Mouse (Mus musculus) midbrain, embryonic 15.5 days (tissue): ENCODE data around the gene 9130008F23Rik. TPM values are rescaled to one million over a fixed set of nuclear protein-coding genes. Genes with fewer than 3 reads are reported as not detected.

Source experiments
- ATAC-seq: fragments of 200-750 bp; cut with Nextera tagmentation; replicated peaks from 2 replicates; pipeline ENCODE4 v1.8.0; 2017; ENCODE audit warnings: moderate TSS enrichment
- H3K27ac ChIP-seq: fragments of 300-500 bp; sonication (generic); 2 replicates; pipeline ENCODE4 v1.5.1; 2015; ENCODE audit warnings: mild to moderate bottlenecking, inconsistent platforms
- H3K27me3 ChIP-seq: fragments of 300-500 bp; sonication (generic); replicated peaks from 2 replicates; pipeline ENCODE4 v1.6.1; 2015; ENCODE audit warnings: inconsistent platforms
- H3K36me3 ChIP-seq: fragments of 300-500 bp; sonication (generic); replicated peaks from 2 replicates; pipeline ENCODE4 v1.6.1; 2015; ENCODE audit warnings: inconsistent platforms
- H3K4me1 ChIP-seq: fragments of 300-500 bp; sonication (generic); 2 replicates; pipeline ENCODE4 v1.6.1; 2015; ENCODE audit warnings: inconsistent platforms
- H3K4me2 ChIP-seq: fragments of 300-500 bp; sonication (generic); 2 replicates; pipeline ENCODE4 v1.6.1; 2015; ENCODE audit warnings: inconsistent platforms, mild to moderate bottlenecking, moderate library complexity
- H3K4me3 ChIP-seq: fragments of 300-500 bp; sonication (generic); 2 replicates; pipeline ENCODE4 v1.5.1; 2015; ENCODE audit warnings: mild to moderate bottlenecking, inconsistent platforms
- H3K9ac ChIP-seq: fragments of 300-500 bp; sonication (generic); 2 replicates; pipeline ENCODE4 v1.6.1; 2015; ENCODE audit warnings: mild to moderate bottlenecking, inconsistent platforms
- H3K9me3 ChIP-seq: fragments of 300-500 bp; sonication (generic); 2 replicates; pipeline ENCODE4 v1.6.1; 2016; ENCODE audit warnings: inconsistent platforms
- WGBS: fragments of 180-500 bp; shearing (Covaris S2); methylation state at CpG from one replicate; pipeline ENCODE4 v1.1.7; 2015; ENCODE audit warnings: mixed read lengths; 5-methylcytosine and 5-hydroxymethylcytosine counted together
- polyA plus RNA-seq: library from polyadenylated mRNA; unstranded; fragments of >200 nt; fragmentation: Nextera tagmentation; extraction: Ambion mirVana; gene quantifications from 2 replicates; pipeline ENCODE4 v1.2.1, GENCODE M21; 2015

The 9130008F23Rik gene
- 0.61 and 0.65 TPM in 2 replicates for polyA plus RNA-seq

DNA sequence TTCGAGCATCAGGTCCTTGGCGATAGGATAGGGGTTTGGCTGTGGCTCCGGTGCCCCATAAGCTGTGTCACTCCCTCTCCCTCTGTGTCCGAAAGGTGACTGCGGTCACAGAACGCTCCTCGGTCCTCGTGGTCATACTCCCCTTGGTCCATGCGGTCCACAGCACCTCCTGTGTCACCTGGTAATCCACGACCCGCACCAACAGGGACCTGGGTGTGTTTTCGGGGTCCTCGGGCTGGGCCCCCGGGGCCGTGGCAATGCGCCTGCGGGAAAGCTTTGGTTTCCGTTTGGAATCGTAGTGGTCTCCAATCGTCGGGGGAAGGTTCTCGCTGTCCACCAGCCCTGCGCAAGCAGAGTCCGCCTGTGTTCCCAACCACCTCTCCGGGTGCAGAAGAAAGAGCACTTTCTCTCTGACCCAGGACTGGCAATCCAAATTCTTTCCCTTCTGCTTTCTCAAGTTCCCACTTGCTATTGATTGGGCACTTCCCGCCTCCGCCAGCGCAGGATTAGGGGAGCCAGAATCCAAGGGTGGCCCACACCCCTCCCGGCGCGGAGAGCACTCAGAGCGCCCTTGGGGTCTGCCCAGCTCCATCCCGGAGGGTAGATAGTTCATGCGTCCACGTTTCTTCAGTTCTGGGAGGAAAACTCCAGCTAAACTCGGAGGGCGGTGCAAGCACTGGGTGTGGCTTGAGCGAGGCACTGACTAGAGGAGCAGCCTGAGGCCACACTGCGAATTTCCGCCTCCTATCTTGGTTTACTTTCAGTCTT lies at the start of gene 9130008F23Rik:
TSS of gene 9130008F23Rik (minus strand) at position 636 of the 768 bp plus-strand sequence.
- WGBS, result under 1% methylated on average over 40 of the region's 40 CpGs
- peak; percentile 85 for ATAC-seq
- no peak within 1 kb of the TSS for H3K27ac ChIP-seq

DNA sequence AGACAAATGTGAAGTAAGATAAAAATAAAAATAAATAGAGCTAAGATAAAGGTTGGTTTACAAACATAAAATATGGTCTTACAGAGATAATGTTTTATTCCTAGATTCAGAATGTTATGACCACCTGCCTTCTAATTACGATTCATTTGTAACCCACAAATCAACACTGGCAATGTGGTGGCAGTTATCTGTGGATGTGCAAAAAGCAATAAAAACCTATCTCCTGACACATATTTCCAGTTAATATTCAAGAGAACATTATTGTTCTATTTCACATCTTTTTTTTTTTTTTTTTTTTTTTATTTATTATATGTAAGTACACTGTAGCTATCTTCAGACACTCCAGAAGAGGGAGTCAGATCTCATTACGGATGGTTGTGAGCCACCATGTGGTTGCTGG lies 35.1 kb upstream of the 9130008F23Rik start:
- Histone ChIP-seq H3K4me2 (no peak overlapping the region), H3K9ac (no peak overlapping the region), H3K36me3 (no peaks in the 10 kb centered on the region), H3K4me3 (no peak overlapping the region), H3K4me1 (no peaks in the 10 kb centered on the region), H3K27ac (no peak overlapping the region), H3K9me3 (no peaks in the 10 kb centered on the region), H3K27me3 (no peaks in the 10 kb centered on the region)
- 93% methylated on average over 2 of the region's 2 CpGs for WGBS
- no peak for ATAC-seq

More for the DNA sequence above, at the start of gene 9130008F23Rik:
- Histone ChIP-seq H3K9ac (peak within 1 kb of the TSS; percentile 42), H3K9me3 (no peaks in the 10 kb centered on the region), H3K27me3 (no peaks in the 10 kb centered on the region; the same call in 1 of the 2 replicates), H3K4me1 (peaks cover 10% of the 10 kb centered on the region), H3K4me2 (peak within 1 kb of the TSS; percentile 97), H3K4me3 (peak within 1 kb of the TSS; percentile 49), H3K36me3 (no peaks in the 10 kb centered on the region)

DNA sequence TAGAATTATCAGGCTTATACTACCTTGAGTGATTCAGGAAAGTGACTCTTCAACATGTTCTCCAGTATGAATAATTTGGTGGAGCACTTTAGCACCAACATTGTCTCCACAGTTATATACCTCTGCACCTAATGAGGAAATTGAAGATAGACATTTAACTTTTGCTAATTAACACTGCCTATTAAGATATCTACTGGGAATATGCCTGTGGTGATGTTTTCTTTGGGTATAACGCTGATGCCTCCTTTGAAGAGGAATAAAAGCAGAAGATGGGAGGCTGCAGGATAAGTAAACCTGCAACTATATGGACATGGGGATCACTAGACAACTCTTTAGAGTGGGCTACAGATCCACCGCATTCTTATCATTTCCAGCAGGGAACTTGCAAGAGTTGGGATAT lies 33.9 kb upstream of the 9130008F23Rik start, which contains the start of gene Glyatl3:
TSS of gene Glyatl3 (minus strand) at position 101 of the 400 bp plus-strand sequence.
- no peaks in the 10 kb centered on the region for H3K9me3 ChIP-seq
- no peak within 1 kb of the TSS for H3K9ac ChIP-seq
- H3K4me1 ChIP-seq, result no peaks in the 10 kb centered on the region
- H3K27me3 ChIP-seq, result no peaks in the 10 kb centered on the region
- 92% methylated on average over 2 of the region's 2 CpGs for WGBS
- no peaks in the 10 kb centered on the region for H3K36me3 ChIP-seq
- no peak within 1 kb of the TSS for H3K4me2 ChIP-seq
- no peak for ATAC-seq
- no peak within 1 kb of the TSS for H3K27ac ChIP-seq
- no peak within 1 kb of the TSS for H3K4me3 ChIP-seq

DNA sequence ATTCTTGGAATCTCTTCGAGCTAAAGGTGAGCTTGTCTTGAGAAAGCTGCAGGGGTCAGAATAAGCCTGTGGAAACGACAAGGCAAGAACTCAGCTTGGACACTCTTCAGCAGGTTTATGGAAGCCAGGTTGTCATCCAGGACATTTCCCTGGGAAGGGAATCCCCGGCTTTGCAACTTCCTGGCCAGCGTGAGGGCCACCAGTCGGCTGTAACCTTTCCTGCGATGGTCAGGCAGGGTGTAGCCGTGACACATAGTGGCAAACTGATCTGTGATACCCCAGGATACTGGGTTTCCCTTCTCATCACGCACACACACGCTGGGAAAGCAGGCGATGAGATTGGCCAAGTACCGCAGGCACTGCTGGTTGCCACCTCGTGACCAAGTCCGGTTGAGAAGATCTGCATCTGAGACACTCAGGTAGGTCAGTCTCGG lies 24.4 kb upstream of the 9130008F23Rik start:
- no peak; the same call in 1 of the 2 replicates for ATAC-seq
- WGBS, result 16% methylated on average over 14 of the region's 14 CpGs
- H3K4me2 ChIP-seq, result peak overlapping the region; percentile 35
- no peak overlapping the region for H3K27ac ChIP-seq
- H3K4me3 ChIP-seq, result peak overlapping the region; percentile 13
- H3K27me3 ChIP-seq, result no peaks in the 10 kb centered on the region
- H3K4me1 ChIP-seq, result no peaks in the 10 kb centered on the region
- no peaks in the 10 kb centered on the region for H3K9me3 ChIP-seq
- no peak overlapping the region for H3K9ac ChIP-seq
- no peaks in the 10 kb centered on the region for H3K36me3 ChIP-seq

DNA sequence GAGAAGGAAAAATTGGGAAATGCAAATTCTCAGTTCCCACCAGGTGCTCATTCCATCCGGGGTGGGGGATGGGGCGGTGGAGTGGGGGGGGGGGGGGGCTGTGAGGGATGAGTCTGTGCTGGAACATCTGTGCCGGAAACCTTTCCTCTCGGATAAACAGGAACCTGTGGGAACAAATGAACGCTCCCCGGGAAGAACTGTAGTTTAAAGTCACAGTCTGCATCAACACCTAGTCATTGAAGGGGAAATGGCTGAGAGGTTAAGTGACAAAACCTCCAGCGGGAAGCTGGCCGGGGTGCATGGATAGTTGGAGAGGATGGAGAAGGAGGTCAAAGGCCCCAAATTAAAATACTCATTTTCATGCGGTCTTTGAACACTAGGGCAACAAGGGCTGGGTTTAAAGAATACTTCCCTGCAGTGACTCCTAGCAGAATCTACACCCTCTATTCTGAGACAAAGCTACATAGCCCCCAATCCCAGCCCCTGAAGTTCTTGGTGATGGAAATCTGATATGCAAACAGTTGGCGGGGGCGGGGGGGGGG lies 23.8 kb upstream of the 9130008F23Rik start:
- no peaks in the 10 kb centered on the region for H3K27me3 ChIP-seq
- no peaks in the 10 kb centered on the region for H3K9me3 ChIP-seq
- no peak overlapping the region for H3K4me3 ChIP-seq
- H3K4me2 ChIP-seq, result peak overlapping the region; percentile 35
- no peak overlapping the region for H3K27ac ChIP-seq
- ATAC-seq, result no peak
- H3K36me3 ChIP-seq, result no peaks in the 10 kb centered on the region
- no peaks in the 10 kb centered on the region for H3K4me1 ChIP-seq
- no peak overlapping the region for H3K9ac ChIP-seq
- 10% methylated on average over 11 of the region's 11 CpGs for WGBS

DNA sequence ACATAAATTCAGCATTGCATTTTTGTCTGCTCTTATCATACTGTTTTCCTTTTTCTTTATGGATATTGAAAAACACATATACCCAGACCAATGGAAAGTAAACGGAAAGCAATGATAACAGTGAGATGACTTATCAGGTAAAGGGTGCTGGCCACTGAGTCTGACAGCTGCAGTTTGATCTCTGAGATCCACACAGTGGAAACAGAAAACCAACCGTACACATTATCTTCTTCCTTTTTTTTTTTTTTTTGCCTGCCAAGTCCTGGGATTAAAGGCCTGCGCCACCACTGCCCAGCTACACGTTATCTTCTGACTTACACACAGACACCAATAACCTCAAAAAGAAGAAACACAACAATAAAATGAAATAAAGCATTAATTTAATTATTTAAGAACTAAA lies 23.0 kb upstream of the 9130008F23Rik start:
- Histone ChIP-seq H3K9ac (no peak overlapping the region), H3K27ac (no peak overlapping the region), H3K4me2 (no peak overlapping the region), H3K4me3 (no peak overlapping the region), H3K36me3 (no peaks in the 10 kb centered on the region), H3K4me1 (no peaks in the 10 kb centered on the region), H3K9me3 (no peaks in the 10 kb centered on the region), H3K27me3 (no peaks in the 10 kb centered on the region)
- WGBS, result 70% methylated on average over 4 of the region's 4 CpGs
- no peak for ATAC-seq

DNA sequence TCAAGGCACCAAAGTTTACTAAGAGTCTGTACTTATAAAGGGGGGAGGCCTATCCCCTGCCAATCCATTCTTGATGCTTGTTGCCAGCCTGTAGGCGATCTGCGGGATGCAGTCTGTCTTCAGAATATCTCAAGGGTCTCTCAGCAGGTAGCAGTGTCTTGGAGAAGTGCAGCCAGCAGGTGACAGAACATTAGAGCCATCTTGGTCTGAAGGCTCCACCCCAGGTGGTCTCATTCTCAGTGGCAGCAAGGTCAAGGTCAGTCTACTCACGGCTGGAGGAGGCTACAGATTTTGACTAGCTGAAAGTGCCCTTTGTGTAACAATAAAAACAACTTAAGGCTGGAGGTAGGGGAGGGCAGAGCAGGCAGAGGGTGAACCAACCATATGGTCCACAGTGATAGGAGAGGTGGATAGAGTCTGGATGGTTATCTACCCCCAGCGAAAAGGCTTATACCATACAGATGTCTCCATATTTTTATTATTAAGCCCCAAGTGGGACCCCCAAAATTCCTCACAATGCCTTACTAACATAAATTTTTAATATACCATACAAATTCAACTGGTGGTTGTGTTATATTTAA lies 19.5 kb upstream of the 9130008F23Rik start:
- H3K27ac ChIP-seq, result no peak overlapping the region
- H3K4me2 ChIP-seq, result no peak overlapping the region
- no peaks in the 10 kb centered on the region for H3K9me3 ChIP-seq
- H3K4me1 ChIP-seq, result no peaks in the 10 kb centered on the region
- H3K36me3 ChIP-seq, result no peaks in the 10 kb centered on the region
- H3K4me3 ChIP-seq, result no peak overlapping the region
- WGBS, result 38% methylated on average over 4 of the region's 4 CpGs
- no peak for ATAC-seq
- no peak overlapping the region for H3K9ac ChIP-seq
- no peaks in the 10 kb centered on the region for H3K27me3 ChIP-seq

DNA sequence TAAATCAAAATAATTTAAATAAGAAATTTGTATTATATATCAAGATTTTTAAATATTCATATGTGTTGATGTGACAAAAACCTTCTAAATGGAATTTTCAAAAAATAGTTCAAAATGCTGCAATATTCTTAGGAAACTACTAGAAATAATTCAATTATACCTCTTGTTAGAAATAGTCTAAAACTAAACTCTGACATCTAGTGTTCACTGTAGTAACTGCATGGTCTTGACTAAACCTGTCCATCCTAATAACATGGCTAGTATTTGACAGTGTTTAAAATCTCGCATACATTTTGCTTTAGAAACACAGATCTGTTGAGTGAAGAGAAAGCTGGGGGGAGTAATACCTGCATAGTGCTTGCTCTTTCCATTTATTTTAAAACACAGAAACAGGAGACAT lies 16.5 kb upstream of the 9130008F23Rik start:
- H3K4me1 ChIP-seq, result no peaks in the 10 kb centered on the region
- no peak overlapping the region for H3K27ac ChIP-seq
- 61% methylated on average over 1 of the region's 1 CpGs for WGBS
- no peak overlapping the region for H3K9ac ChIP-seq
- ATAC-seq, result peak; percentile 84; the same call in 1 of the 2 replicates
- H3K4me3 ChIP-seq, result no peak overlapping the region
- H3K36me3 ChIP-seq, result no peaks in the 10 kb centered on the region
- H3K27me3 ChIP-seq, result no peaks in the 10 kb centered on the region
- H3K9me3 ChIP-seq, result no peaks in the 10 kb centered on the region
- no peak overlapping the region for H3K4me2 ChIP-seq

DNA sequence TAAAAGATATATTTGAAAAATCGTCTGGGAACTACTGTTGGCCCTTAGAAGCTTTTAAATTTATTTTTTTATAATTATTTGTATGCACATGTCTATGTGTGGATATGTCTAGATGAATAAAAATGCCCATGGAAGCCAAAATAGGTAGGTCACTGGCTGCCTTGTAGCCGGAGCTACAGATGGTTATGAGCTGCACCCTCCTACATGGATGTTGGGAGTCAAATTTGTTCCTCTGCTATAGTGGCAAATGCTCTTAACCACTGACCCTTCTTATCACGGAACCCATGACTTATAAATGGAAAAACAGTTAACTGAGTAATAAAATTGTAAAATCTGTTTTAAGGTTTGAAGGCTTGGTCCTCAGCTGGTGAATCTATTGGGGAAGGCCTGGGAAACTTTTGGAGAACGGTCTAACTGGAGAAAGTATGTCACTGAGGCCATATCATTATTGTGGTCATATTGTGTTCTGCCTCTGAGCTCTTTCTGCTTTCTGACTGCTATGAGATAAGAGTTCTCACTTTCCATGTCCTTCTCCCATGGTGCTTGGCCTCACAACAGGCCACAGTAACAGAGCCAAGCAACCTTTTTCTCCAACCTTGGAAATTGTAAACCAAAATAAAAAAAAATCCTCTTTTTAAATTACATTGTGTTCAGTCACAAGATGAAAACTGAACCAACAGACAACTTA lies 7.6 kb upstream of the 9130008F23Rik start:
- WGBS, result 84% methylated on average over 4 of the region's 4 CpGs
- no peak for ATAC-seq
- Histone ChIP-seq H3K27me3 (no peaks in the 10 kb centered on the region), H3K9me3 (no peaks in the 10 kb centered on the region), H3K27ac (no peak overlapping the region), H3K4me2 (no peak overlapping the region), H3K4me3 (no peak overlapping the region), H3K9ac (no peak overlapping the region), H3K36me3 (no peaks in the 10 kb centered on the region), H3K4me1 (no peaks in the 10 kb centered on the region)

DNA sequence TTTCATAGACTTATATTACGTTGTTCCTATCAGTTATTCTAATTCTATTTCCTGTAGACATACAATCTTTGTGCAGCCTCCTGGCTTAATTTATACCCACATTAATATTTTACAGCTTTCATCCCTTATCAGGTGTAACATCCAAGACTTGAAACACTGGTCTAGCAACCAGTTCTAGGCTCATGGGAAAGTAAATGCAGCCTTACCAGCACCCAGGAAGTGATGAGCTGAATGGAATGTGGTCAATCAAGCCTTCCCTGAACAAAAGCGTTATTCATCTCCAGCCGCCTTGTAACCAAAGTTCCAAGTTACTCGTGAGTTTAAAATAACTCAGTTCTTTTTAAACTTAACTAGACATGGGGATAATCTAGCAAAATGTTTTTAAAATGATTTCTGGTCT lies 4.8 kb upstream of the 9130008F23Rik start:
- H3K27ac ChIP-seq, result no peak overlapping the region
- no peak overlapping the region for H3K4me3 ChIP-seq
- H3K4me2 ChIP-seq, result no peak overlapping the region
- WGBS, result 87% methylated on average over 4 of the region's 4 CpGs
- no peaks in the 10 kb centered on the region; the same call in 1 of the 2 replicates for H3K27me3 ChIP-seq
- no peak for ATAC-seq
- no peak overlapping the region for H3K9ac ChIP-seq
- no peaks in the 10 kb centered on the region for H3K36me3 ChIP-seq
- H3K9me3 ChIP-seq, result no peaks in the 10 kb centered on the region
- peaks cover 5% of the 10 kb centered on the region for H3K4me1 ChIP-seq

DNA sequence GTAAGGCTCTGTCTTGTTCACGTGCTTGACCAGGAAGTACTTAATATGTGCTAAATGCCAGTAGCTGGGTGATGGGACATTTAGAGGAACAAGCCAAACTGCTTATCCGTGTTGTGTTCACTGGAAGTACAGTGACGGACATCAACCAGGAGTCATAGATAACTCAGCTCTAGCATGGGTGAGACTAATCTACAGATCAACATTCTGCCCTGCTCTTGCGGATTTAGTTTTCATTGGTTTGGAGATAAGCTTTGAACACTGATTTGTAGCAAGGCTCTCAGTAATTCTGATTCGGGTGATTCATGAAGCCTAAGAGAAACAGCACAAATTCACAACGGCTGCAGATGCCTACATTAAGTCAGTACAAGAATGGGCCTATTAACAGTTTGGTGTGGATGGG lies 1.8 kb upstream of the 9130008F23Rik start:
- whole genome bisulfite sequencing, result 91% methylated on average over 6 of the region's 6 CpGs

DNA sequence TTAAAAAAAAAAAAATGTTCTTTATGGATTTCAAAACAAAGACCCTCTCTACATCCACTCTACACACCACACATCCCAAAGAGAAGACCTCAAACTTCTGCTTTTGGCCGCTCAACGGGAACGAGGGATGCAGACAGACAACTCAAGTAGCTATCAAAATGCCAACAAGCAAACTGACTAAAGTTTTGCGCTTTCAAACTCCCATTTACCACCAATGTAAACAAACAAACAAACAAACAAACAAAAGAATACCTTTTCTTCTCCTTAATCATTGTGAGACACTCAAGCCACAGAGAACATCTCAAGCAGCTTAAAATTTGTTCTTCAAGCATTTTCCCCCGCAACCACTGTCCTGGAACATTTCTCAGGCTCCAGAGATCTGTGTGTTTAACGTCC lies 833 bp downstream of the 9130008F23Rik start:
- H3K9me3 ChIP-seq, result no peaks in the 10 kb centered on the region
- 12% methylated on average over 6 of the region's 6 CpGs for WGBS
- ATAC-seq, result no peak
- H3K27me3 ChIP-seq, result no peaks in the 10 kb centered on the region; the same call in 1 of the 2 replicates
- H3K4me3 ChIP-seq, result peak overlapping the region; percentile 49
- H3K4me2 ChIP-seq, result peak overlapping the region; percentile 97
- peaks cover 10% of the 10 kb centered on the region for H3K4me1 ChIP-seq
- peak overlapping the region; percentile 42; the same call in 1 of the 2 replicates for H3K9ac ChIP-seq
- no peaks in the 10 kb centered on the region for H3K36me3 ChIP-seq
- H3K27ac ChIP-seq, result no peak overlapping the region

More for the DNA sequence above, 1.8 kb upstream of the 9130008F23Rik start:
- Histone ChIP-seq H3K27me3 (no peaks in the 10 kb centered on the region; the same call in 1 of the 2 replicates), H3K4me1 (peaks cover 10% of the 10 kb centered on the region), H3K27ac (no peak overlapping the region), H3K4me3 (no peak overlapping the region), H3K36me3 (no peaks in the 10 kb centered on the region), H3K9me3 (no peaks in the 10 kb centered on the region), H3K4me2 (no peak overlapping the region), H3K9ac (no peak overlapping the region)
- no peak for ATAC-seq
